Mouse (Mus musculus) megakaryocyte progenitor cell, adult 5-6 weeks (primary cell): ENCODE measurements around the gene Tor1a. TPM values are rescaled to one million over a fixed set of nuclear protein-coding genes. Genes with fewer than 3 reads are reported as not detected.
A peak's percentile ranks its signal among the peaks of the same experiment; 100 is the strongest.

Experiments used
- ATAC-seq: replicated peaks from 2 replicates; pipeline ENCODE4 v1.8.0; 2016; ENCODE audit warnings: mild to moderate bottlenecking, moderate TSS enrichment, inconsistent platforms; ENCODE audit not compliant: poor library complexity
- total RNA-seq, 2 experiments: library from RNA; stranded (forward) in 1 of 2; stranded (reverse) in 1 of 2; fragments of 157-497, 149-512 nt in 1 of 2; fragments of 200-1000 nt in 1 of 2; gene quantifications; 2 replicates each; pipeline versions ENCODE4 v1.2.3 to v1.2.4; 2015 to 2017

Tor1a gene
- total RNA-seq (2015): 63.5 and 65.1 TPM in 2 replicates
- 71.7 and 96.5 TPM in 2 replicates for total RNA-seq (2017)

GRCm38 (mm10) chr2:30967352-30968327 is at the start of gene Tor1a:
Tor1a (minus strand) TSS chr2:30967933.
- peak; percentile 92 for ATAC-seq

- ATAC-seq: no peak
Observed at GRCm38 (mm10) chr2:31013371-31014120, 45.8 kb upstream of the Tor1a start.

GRCm38 (mm10) chr2:31007208-31007607 is 39.5 kb upstream of the Tor1a start:
- no peak for ATAC-seq

- peak; percentile 89 for ATAC-seq
Observed at GRCm38 (mm10) chr2:31006434-31006833, 38.7 kb upstream of the Tor1a start.

- ATAC-seq: peak; percentile 52
Observed at GRCm38 (mm10) chr2:31005453-31005852, 37.7 kb upstream of the Tor1a start.

GRCm38 (mm10) chr2:31002857-31003256 is 35.1 kb upstream of the Tor1a start:
- no peak for ATAC-seq

- ATAC-seq: no peak
Observed at GRCm38 (mm10) chr2:30998443-30999260, 30.9 kb upstream of the Tor1a start.

- no peak for ATAC-seq
Observed at GRCm38 (mm10) chr2:30995432-30995996, 27.8 kb upstream of the Tor1a start.

- no peak for ATAC-seq
Observed at GRCm38 (mm10) chr2:30994853-30995252, 27.1 kb upstream of the Tor1a start.

- no peak for ATAC-seq
Observed at GRCm38 (mm10) chr2:30990221-30990620, 22.5 kb upstream of the Tor1a start.

- ATAC-seq: no peak; the same call in 1 of the 2 replicates
Observed at GRCm38 (mm10) chr2:30985111-30986020, 17.6 kb upstream of the Tor1a start.

- ATAC-seq: no peak
Observed at GRCm38 (mm10) chr2:30983024-30983423, 15.3 kb upstream of the Tor1a start.

GRCm38 (mm10) chr2:30981790-30982513 is 14.2 kb upstream of the Tor1a start, which contains the start of the genes BC005624 and Usp20:
BC005624 (minus strand) TSS chr2:30982201.
Usp20 (plus strand) TSS chr2:30982279.
- ATAC-seq: peak; percentile 92

- peak; percentile 44; the same call in 1 of the 2 replicates for ATAC-seq
Observed at GRCm38 (mm10) chr2:30966826-30967225, 907 bp downstream of the Tor1a start.

GRCm38 (mm10) chr2:30965627-30966026 is 2.1 kb downstream of the Tor1a start:
- peak; percentile 51 for ATAC-seq

- no peak for ATAC-seq
Observed at GRCm38 (mm10) chr2:30962570-30963254, 5.0 kb downstream of the Tor1a start.

GRCm38 (mm10) chr2:30959856-30960255 is 7.9 kb downstream of the Tor1a start:
- ATAC-seq: no peak

GRCm38 (mm10) chr2:30958726-30959125 is 9.0 kb downstream of the Tor1a start:
- ATAC-seq: no peak
